Mouse (Mus musculus) mature B cell (primary cell): ENCODE measurements around the gene Ash1l.

Experiments
- in situ Hi-C: fragments of 300-500 bp; cut with MboI; formaldehyde crosslinking; loops from 2 replicates; pipeline ENCODE4 v1.14.3; 2019

The Ash1l gene

GRCm38 (mm10) chr3:89091811-89092508 is 141.5 kb downstream of the Ash1l start:
- in situ Hi-C loops, result no loop called here

- in situ Hi-C loops, result no loop called here
Measured at GRCm38 (mm10) chr3:89092509-89093090, 142.2 kb downstream of the Ash1l start.

- in situ Hi-C loops, result no loop called here
Measured at GRCm38 (mm10) chr3:89093175-89093574, 142.8 kb downstream of the Ash1l start, which contains the start of gene Rusc1. Rusc1 (minus strand) TSS chr3:89093311.

GRCm38 (mm10) chr3:89094021-89094420 is 143.6 kb downstream of the Ash1l start:
- in situ Hi-C loops, result no loop called here

- in situ Hi-C loops, result no loop called here
Measured at GRCm38 (mm10) chr3:89100811-89101210, 150.4 kb downstream of the Ash1l start, which contains the start of gene Gm43738. Gm43738 (minus strand) TSS chr3:89101099.

- in situ Hi-C loops, result no loop called here
Measured at GRCm38 (mm10) chr3:89101459-89101811, 151.0 kb downstream of the Ash1l start.

GRCm38 (mm10) chr3:89101812-89102494 is 151.5 kb downstream of the Ash1l start, which contains the start of gene Fdps:
Fdps (minus strand) TSS chr3:89101959.
- in situ Hi-C loops, result no loop called here

GRCm38 (mm10) chr3:89102495-89103290 is 152.3 kb downstream of the Ash1l start:
- in situ Hi-C loops, result no loop called here

GRCm38 (mm10) chr3:89103291-89103595 is 152.8 kb downstream of the Ash1l start:
- in situ Hi-C loops, result no loop called here

GRCm38 (mm10) chr3:89106881-89107280 is 156.5 kb downstream of the Ash1l start:
- in situ Hi-C loops, result no loop called here

- in situ Hi-C loops, result no loop called here
Measured at GRCm38 (mm10) chr3:89107545-89107944, 157.1 kb downstream of the Ash1l start.

- in situ Hi-C loops, result no loop called here
Measured at GRCm38 (mm10) chr3:89108146-89108545, 157.7 kb downstream of the Ash1l start.

GRCm38 (mm10) chr3:89113058-89113457 is 162.6 kb downstream of the Ash1l start:
- in situ Hi-C loops, result no loop called here

GRCm38 (mm10) chr3:89115522-89115921 is 165.1 kb downstream of the Ash1l start:
- in situ Hi-C loops, result no loop called here

- in situ Hi-C loops, result no loop called here
Measured at GRCm38 (mm10) chr3:89123313-89123712, 172.9 kb downstream of the Ash1l start.

- in situ Hi-C loops, result no loop called here
Measured at GRCm38 (mm10) chr3:89124241-89124640, 173.8 kb downstream of the Ash1l start.

- in situ Hi-C loops, result no loop called here
Measured at GRCm38 (mm10) chr3:89125981-89126380, 175.6 kb downstream of the Ash1l start.
